ENCODE assay signal across 15 mouse cellular contexts in the genomic region with DNA sequence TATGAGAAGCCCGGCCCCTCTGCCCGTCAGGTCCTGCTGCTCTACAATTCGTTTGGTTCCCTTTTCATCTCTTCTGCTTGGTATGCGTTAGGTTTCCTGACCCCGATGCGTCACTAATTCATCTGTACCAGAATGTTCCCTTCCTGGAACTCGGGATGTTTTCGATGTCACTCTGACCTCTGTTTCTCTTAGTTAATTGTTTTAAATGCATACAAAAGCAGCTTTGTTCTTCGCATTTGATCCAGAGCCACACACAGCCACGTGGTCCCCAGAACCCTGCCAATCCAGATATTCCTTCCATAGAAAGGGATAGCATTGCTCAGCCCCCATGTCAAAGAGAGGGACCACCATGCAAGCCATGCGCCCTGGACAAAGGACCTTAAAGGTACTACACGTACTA. TPM values are rescaled to one million over a fixed set of nuclear protein-coding genes. Genes with fewer than 3 reads are reported as not detected.
DNase-seq lines count a peak whose midpoint lies in the region; ATAC-seq lines count a peak whose summit lies in the region.
"Had no signal": no experiment of that assay in that cellular context is flagged by ENCODE, and none has a peak within 500 bp of the region (broad histone marks: within the 10 kb centered on the region; RNA-seq: fewer than 3 reads in every experiment).

No protein-coding gene starts in this region.

- no peaks in the 10 kb centered on the region for H3K27me3 ChIP-seq in forebrain, embryonic 12.5 days
- H3K27me3 ChIP-seq in forebrain, embryonic 13.5 days, result no peaks in the 10 kb centered on the region

- H3K36me3 ChIP-seq in forebrain, embryonic 12.5 days (replicated peaks), result peaks cover 12% of the 10 kb centered on the region
- H3K36me3 ChIP-seq in forebrain, embryonic 13.5 days (ENCODE audit: poor library complexity, severe bottlenecking), result peaks cover 12% of the 10 kb centered on the region; the same call in 1 of the 2 replicates

- peaks cover 7% of the 10 kb centered on the region; the same call in 1 of the 2 replicates for H3K4me1 ChIP-seq in forebrain, embryonic 12.5 days
- H3K4me1 ChIP-seq in forebrain, embryonic 13.5 days, result no peaks in the 10 kb centered on the region

- WGBS in forebrain, embryonic 12.5 days, result 40% methylated on average over 12 of the region's 12 CpGs
- WGBS in forebrain, embryonic 13.5 days, result 42% methylated on average over 12 of the region's 12 CpGs

- H3K9ac ChIP-seq in forebrain, embryonic 12.5 days, result no peak overlapping the region
- H3K9ac ChIP-seq in forebrain, embryonic 13.5 days, result no peak overlapping the region
- H3K9ac ChIP-seq: lung, embryonic 14.5 days had no signal

- no peak overlapping the region for H3K4me3 ChIP-seq in forebrain, embryonic 12.5 days (replicated peaks)
- no peak overlapping the region for H3K4me3 ChIP-seq in forebrain, embryonic 13.5 days
- H3K4me3 ChIP-seq: erythroblast, embryonic 14.5 days had no signal

- no peak overlapping the region for H3K27ac ChIP-seq in forebrain, embryonic 12.5 days
- no peak overlapping the region for H3K27ac ChIP-seq in forebrain, embryonic 13.5 days

- no peak overlapping the region for H3K4me2 ChIP-seq in forebrain, embryonic 12.5 days
- no peak overlapping the region for H3K4me2 ChIP-seq in forebrain, embryonic 13.5 days
- H3K4me2 ChIP-seq: lung, embryonic 14.5 days had no signal

- no peaks in the 10 kb centered on the region for H3K9me3 ChIP-seq in forebrain, embryonic 12.5 days
- H3K9me3 ChIP-seq in forebrain, embryonic 13.5 days (replicated peaks), result no peaks in the 10 kb centered on the region

- ATAC-seq in forebrain, embryonic 12.5 days (ENCODE audit: low FRiP score), result 0 out of 2 replicates have a peak, but pooled peaks have one; percentile 41
- no peak for ATAC-seq in forebrain, embryonic 13.5 days

- peak; percentile 15 to 62 for DNase-seq in right cerebral cortex, adult 2 months (ENCODE audit: low spot score in 2 of 2)
- DNase-seq in right cerebral cortex, postnatal 4 days, result no peak
- peak; percentile 22 to 44 for DNase-seq in layer of hippocampus, postnatal 10 days (ENCODE audit: low spot score in 2 of 2)
- DNase-seq in right cerebral cortex, postnatal 36 days (ENCODE audit: low spot score in 2 of 2), result peak; percentile 40 to 64
- DNase-seq in gastrocnemius, postnatal 10 days, result no peak
- DNase-seq in urinary bladder, postnatal 10 days (ENCODE audit: low spot score), result no peak
- DNase-seq: adrenal gland, adult 2 months; heart, postnatal 4 days; kidney, adult 11 months; lung, embryonic 14.5 days; spleen, adult 18-20 months; thymus, postnatal 36 days had no signal

RNA-seq across cellular contexts. Expression of a gene that starts 20.2 kb away (rescaled TPM):
- polyA plus RNA-seq in forebrain, embryonic 12.5 days (2016; fragmentation: Nextera tagmentation; extraction: Ambion mirVana), result 16.0 and 20.5 TPM in 2 replicates
- polyA plus RNA-seq in forebrain, embryonic 13.5 days (2015; fragmentation: Nextera tagmentation; extraction: Ambion mirVana), result 20.3 and 21.7 TPM in 2 replicates
- 10 to 100 TPM; 47.1 to 51.9 TPM for total RNA-seq in layer of hippocampus, postnatal 10 days (2021)
- 1 to 10 TPM; 1.7 to 2.3 TPM for total RNA-seq in gastrocnemius, postnatal 10 days (2021)
- polyA plus RNA-seq: erythroblast, embryonic 14.5 days had no signal

Comparison
In these comparisons a context has a peak if more than half of its experiments do, and no peak if none do; other contexts are left out.
1. DNase-seq: peak in right cerebral cortex, adult 2 months (2 of 2), layer of hippocampus, postnatal 10 days (2 of 2) and right cerebral cortex, postnatal 36 days (2 of 2); none in right cerebral cortex, postnatal 4 days (single experiment), gastrocnemius, postnatal 10 days (single experiment) and urinary bladder, postnatal 10 days (single experiment).
2. RNA of a gene that starts 20.2 kb away (total RNA-seq): 47.1 to 51.9 TPM in layer of hippocampus, postnatal 10 days; 1.7 to 2.3 TPM in gastrocnemius, postnatal 10 days; every median in the first group is over 10 times any median in the second.